Mouse (Mus musculus) heart, embryonic 14.5 days (tissue): ENCODE measurements around the gene Fam187b. TPM values are rescaled to one million over a fixed set of nuclear protein-coding genes. Genes with fewer than 3 reads are reported as not detected.

ENCODE experiments used
- ATAC-seq: fragments of 200-750 bp; cut with Nextera tagmentation; 2 replicates; pipeline ENCODE4 v1.8.0; 2017; ENCODE audit warnings: low read depth, moderate TSS enrichment; ENCODE audit not compliant: insufficient number of reproducible peaks, insufficient read depth, low FRiP score
- H3K27ac ChIP-seq, 2 experiments: fragments of 200-500 bp in 1 of 2; fragments of 300-500 bp in 1 of 2; sonication (generic) in 1 of 2; replicated peaks in 1 of 2; 2 replicates each; pipeline ENCODE4 v1.5.1; 2012 to 2014; ENCODE audit warnings: low read depth in 2 of 2, low read length in 2 of 2, control low read depth in 1 of 2, mild to moderate bottlenecking in 1 of 2, mixed read lengths in 1 of 2; ENCODE audit not compliant: control insufficient read depth in 1 of 2, insufficient read depth in 1 of 2
- H3K27me3 ChIP-seq: fragments of 300-500 bp; sonication (generic); 2 replicates; pipeline ENCODE4 v1.6.1; 2014; ENCODE audit warnings: mild to moderate bottlenecking, low read length, control low read depth; ENCODE audit not compliant: control insufficient read depth, insufficient read depth
- H3K36me3 ChIP-seq: fragments of 300-500 bp; sonication (generic); 2 replicates; pipeline ENCODE4 v1.6.1; 2014; ENCODE audit warnings: mild to moderate bottlenecking, control low read depth, low read length, mixed read lengths; ENCODE audit not compliant: control insufficient read depth, insufficient read depth
- H3K4me1 ChIP-seq, 2 experiments: fragments of 200-500 bp in 1 of 2; fragments of 300-500 bp in 1 of 2; sonication (generic) in 1 of 2; 2 replicates each; pipeline ENCODE4 v1.6.1; 2012 to 2014; ENCODE audit warnings: low read length in 2 of 2, control low read depth in 1 of 2, mixed read lengths in 1 of 2; ENCODE audit not compliant: control insufficient read depth in 2 of 2, insufficient read depth in 2 of 2
- H3K4me2 ChIP-seq: fragments of 300-500 bp; sonication (generic); 2 replicates; pipeline ENCODE4 v1.6.1; 2014; ENCODE audit warnings: mild to moderate bottlenecking, low read length
- H3K4me3 ChIP-seq, 2 experiments: fragments of 200-500 bp in 1 of 2; fragments of 300-500 bp in 1 of 2; sonication (generic) in 1 of 2; 2 replicates each; pipeline ENCODE4 v1.5.1; 2012 to 2014; ENCODE audit warnings: low read length in 2 of 2, mild to moderate bottlenecking in 2 of 2, control low read depth in 1 of 2, low read depth in 1 of 2, moderate library complexity in 1 of 2; ENCODE audit not compliant: control insufficient read depth in 1 of 2, insufficient read depth in 1 of 2
- H3K9ac ChIP-seq: fragments of 300-500 bp; sonication (generic); 2 replicates; pipeline ENCODE4 v1.6.1; 2014; ENCODE audit warnings: mild to moderate bottlenecking, low read length
- H3K9me3 ChIP-seq: fragments of 300-500 bp; sonication (generic); 2 replicates; pipeline ENCODE4 v1.6.1; 2016; ENCODE audit warnings: low read length, control low read depth; ENCODE audit not compliant: control insufficient read depth
- WGBS: fragments of 180-500 bp; shearing (Covaris S2); extraction: QIAGEN DNeasy Blood & Tissue Kit; methylation state at CpG from one replicate; pipeline ENCODE4 v1.1.7; 2014; 5-methylcytosine and 5-hydroxymethylcytosine counted together
- polyA plus RNA-seq: library from polyadenylated mRNA; unstranded; fragments of >200 nt; fragmentation: Nextera tagmentation; extraction: Ambion mirVana; gene quantifications from 2 replicates; pipeline ENCODE4 v1.2.1, GENCODE M21; 2014

Gene Fam187b
- polyA plus RNA-seq, 1 experiment from 2014 or later, result 0.30 TPM

DNA sequence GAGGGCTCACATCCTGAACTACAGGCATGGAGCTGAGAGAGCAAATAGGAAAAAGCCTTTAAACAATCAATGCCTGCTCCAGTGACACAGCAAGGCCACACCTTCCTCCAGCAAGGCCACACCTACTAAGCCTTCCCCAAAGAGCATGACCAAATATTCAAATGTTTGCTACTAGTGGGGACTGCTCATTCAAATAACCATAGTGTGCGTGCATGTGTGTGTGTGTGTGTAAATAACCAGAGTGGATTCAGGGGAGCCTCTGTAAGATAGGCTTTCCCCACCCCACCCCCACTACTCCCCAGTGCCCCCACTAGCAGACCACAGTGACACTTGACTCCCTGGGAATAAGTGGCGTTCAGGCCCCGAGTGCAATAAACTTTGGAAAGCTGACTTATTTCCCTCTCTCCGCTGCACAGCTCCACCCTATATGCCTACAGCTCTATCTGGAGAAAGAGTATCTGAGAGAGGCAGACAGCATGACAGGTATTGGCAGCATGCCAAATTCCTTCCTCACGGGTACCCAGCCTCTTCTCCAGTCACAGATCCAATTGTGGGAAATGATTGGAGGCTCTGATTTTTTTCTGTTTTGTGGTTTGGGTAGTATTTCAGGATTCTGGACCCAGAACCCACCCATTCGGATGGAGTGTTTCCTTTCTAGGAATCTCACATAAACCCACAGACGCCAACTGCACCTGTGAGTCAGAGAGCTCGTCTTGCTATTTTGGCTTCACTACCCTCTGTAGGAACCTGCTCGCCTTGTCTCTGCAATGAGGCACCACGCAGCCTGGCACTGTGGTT lies 43.7 kb downstream of the Fam187b start:
- Histone ChIP-seq H3K36me3 (no peaks in the 10 kb centered on the region), H3K4me3 (no peak overlapping the region), H3K27ac (peak overlapping the region; percentile 40 to 71; a peak in 3 of 4 replicates), H3K9ac (no peak overlapping the region; the same call in 1 of the 2 replicates), H3K4me2 (peak overlapping the region; percentile 43), H3K9me3 (no peaks in the 10 kb centered on the region), H3K4me1 (peaks cover 9 to 15% of the 10 kb centered on the region in 2 experiments), H3K27me3 (no peaks in the 10 kb centered on the region)
- 27% methylated on average over 10 of the region's 10 CpGs for WGBS
- peak; percentile 58 for ATAC-seq

DNA sequence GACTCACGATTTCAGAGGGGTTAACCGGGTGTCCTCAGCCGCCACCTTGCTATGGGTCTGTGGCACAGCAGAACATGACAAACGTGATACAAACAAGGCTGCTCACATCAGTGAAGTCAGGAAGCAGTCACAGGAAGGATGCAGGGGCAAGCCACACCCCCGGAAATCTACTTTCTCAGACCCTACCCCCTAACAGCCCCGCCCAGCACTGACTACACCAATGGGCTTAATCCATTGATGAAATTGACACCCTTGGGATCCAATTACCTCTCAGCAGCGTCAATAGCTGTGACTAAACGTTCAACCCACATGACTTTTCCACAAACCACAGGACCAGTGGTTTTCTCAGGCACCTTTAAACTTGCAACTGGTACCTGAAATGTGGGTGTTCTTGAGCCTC lies 55.0 kb downstream of the Fam187b start:
- Histone ChIP-seq H3K36me3 (no peaks in the 10 kb centered on the region), H3K27ac (no peak overlapping the region), H3K9ac (no peak overlapping the region), H3K27me3 (no peaks in the 10 kb centered on the region), H3K4me3 (no peak overlapping the region), H3K4me1 (peaks cover 0 to 1% of the 10 kb centered on the region in 2 experiments; a peak in 2 of 4 replicates), H3K4me2 (no peak overlapping the region), H3K9me3 (0 out of 2 replicates have a peak, but pooled peaks cover 2% of the 10 kb centered on the region)
- no peak for ATAC-seq
- WGBS, result 64% methylated on average over 8 of the region's 8 CpGs

DNA sequence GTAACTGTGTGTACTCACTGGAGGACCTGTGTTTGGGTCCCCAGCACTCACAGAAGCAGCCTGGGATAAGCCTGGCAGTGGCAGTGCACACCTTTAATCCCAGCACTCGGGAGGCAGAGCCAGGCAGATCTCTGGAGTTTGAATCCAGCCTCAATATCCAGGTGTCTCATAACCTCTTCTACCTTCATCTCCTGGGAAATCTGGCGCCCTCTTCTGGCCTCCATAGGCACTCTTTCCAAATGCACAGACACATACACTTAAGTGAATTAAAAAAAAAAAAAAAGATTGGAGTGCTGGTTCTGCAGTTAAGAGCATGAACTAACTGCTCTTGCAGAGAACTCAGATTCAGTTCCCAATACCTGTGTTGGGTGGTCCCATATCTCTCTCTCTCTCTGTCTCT lies 57.1 kb downstream of the Fam187b start:
- WGBS, result 72% methylated on average over 2 of the region's 2 CpGs
- H3K36me3 ChIP-seq, result no peaks in the 10 kb centered on the region
- 0 out of 2 replicates have a peak, but pooled peaks cover 2% of the 10 kb centered on the region for H3K9me3 ChIP-seq
- no peak for ATAC-seq
- no peak overlapping the region for H3K4me3 ChIP-seq
- H3K9ac ChIP-seq, result no peak overlapping the region
- H3K4me1 ChIP-seq, result peaks cover 0 to 3% of the 10 kb centered on the region in 2 experiments; a peak in 2 of 4 replicates
- no peak overlapping the region for H3K4me2 ChIP-seq
- no peaks in the 10 kb centered on the region for H3K27me3 ChIP-seq
- no peak overlapping the region for H3K27ac ChIP-seq

DNA sequence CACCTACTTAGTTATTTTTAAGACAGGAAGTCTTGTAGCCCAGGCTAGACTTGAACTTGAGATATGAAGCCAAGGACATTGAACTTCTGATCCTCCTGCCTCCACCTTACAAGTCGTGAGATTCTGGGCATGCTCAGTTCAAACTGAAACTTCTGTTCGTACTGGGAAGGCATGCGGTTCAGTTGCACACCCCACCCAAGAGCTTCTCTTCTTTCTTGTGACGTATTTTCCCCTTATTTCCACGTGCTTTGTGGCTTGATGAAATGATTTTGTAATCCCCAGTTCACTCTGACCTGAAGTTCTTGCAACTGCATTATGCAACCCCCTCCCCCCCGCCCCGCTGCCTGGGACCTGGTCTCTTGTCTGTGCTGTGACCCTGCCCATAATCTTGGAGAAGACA lies 58.1 kb downstream of the Fam187b start:
- Histone ChIP-seq H3K9me3 (no peaks in the 10 kb centered on the region), H3K4me2 (no peak overlapping the region), H3K36me3 (no peaks in the 10 kb centered on the region), H3K4me1 (peaks cover 0 to 3% of the 10 kb centered on the region in 2 experiments; a peak in 2 of 4 replicates), H3K9ac (no peak overlapping the region), H3K27ac (no peak overlapping the region), H3K27me3 (no peaks in the 10 kb centered on the region), H3K4me3 (no peak overlapping the region)
- ATAC-seq, result no peak
- WGBS, result 79% methylated on average over 7 of the region's 7 CpGs

DNA sequence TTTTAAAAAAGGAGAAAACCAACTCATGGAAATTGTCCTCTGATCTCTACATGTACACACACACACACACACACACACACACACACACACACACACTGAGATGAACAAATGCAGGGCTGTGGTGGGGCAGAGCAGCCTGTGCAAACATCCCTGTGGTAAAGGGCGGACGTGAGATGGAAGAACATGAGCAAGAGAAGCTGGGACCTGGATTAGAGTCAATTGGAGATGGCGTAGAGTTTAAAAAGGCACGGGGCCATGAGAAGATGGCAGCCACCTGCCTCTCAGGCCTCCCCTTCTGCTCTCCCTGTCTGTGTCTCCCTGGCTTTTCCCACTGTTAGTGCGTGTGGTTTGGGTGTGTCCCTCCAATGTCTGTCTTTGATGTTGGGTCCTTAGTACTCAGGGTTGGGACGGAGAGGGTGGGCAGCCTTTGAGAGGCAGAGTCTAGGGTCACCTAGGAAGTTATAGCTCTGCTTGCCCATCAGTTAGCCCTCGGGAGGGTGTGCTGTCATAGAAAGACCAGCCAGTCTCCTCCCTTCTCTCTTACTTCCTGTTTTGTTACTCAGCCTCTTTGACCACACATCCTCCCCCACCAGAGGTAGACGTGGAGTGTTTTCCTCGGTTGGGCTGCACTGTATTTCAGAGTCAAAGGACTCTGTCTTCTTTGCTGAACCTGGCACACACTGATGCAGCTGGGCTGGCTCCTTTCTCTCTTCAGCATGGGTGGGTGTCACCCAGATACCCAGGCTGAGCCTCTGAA lies 60.0 kb downstream of the Fam187b start:
- 0 out of 4 replicates have a peak overlapping the region, but pooled peaks of 1 of the 2 experiments have one; percentile 26 for H3K27ac ChIP-seq
- H3K9me3 ChIP-seq, result no peaks in the 10 kb centered on the region
- no peaks in the 10 kb centered on the region for H3K36me3 ChIP-seq
- 64% methylated on average over 9 of the region's 9 CpGs for WGBS
- no peak overlapping the region for H3K9ac ChIP-seq
- no peak for ATAC-seq
- H3K4me3 ChIP-seq, result no peak overlapping the region
- peaks cover 0 to 3% of the 10 kb centered on the region in 2 experiments; a peak in 2 of 4 replicates for H3K4me1 ChIP-seq
- H3K27me3 ChIP-seq, result no peaks in the 10 kb centered on the region
- no peak overlapping the region for H3K4me2 ChIP-seq

DNA sequence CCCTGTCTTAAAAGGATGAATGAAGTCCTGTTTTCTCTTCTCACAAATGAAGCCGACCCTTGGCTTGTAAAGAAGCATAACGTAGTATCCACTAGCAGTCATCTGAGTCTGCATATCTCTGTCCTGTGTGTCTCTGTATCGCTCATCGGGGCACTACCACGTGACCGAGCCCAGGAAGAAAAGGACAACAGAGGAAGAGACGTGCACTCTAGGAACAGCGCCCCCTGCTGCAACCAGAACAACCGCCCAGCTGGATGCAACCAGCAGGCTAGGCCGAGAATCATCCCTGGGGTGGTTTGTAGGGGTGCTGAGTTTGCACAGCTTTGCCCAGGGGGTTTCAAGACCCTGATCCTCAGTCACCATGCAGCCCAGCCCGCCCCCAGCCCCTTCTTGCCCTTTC lies 61.2 kb downstream of the Fam187b start:
- Histone ChIP-seq H3K4me3 (no peak overlapping the region), H3K4me1 (peaks cover 0 to 3% of the 10 kb centered on the region in 2 experiments; a peak in 2 of 4 replicates), H3K4me2 (no peak overlapping the region), H3K9me3 (no peaks in the 10 kb centered on the region), H3K27me3 (no peaks in the 10 kb centered on the region), H3K9ac (no peak overlapping the region), H3K36me3 (no peaks in the 10 kb centered on the region), H3K27ac (no peak overlapping the region)
- no peak for ATAC-seq
- 59% methylated on average over 11 of the region's 11 CpGs for WGBS

DNA sequence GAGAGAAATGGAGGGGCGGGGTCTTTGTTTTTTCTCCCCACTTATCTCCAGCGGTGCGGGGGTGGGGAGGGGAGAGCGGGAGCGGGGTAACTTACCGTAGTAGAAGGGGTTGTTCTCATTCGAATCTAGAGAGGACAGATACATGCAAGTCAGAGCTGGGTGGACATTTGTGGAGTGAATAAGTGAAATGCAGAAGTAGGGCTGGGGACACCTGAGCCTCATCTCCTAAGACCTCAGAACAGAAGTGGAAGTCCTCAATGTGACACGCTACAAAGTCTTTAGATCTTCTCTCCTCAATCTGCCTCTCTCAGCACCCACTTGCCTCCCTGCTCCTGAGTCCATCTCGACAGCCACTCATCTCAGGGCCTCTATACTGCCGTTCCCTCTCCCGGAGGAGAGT lies 61.7 kb downstream of the Fam187b start:
- Histone ChIP-seq H3K9me3 (no peaks in the 10 kb centered on the region), H3K9ac (no peak overlapping the region), H3K27me3 (0 out of 2 replicates have a peak, but pooled peaks cover 2% of the 10 kb centered on the region), H3K36me3 (no peaks in the 10 kb centered on the region), H3K27ac (no peak overlapping the region), H3K4me3 (no peak overlapping the region), H3K4me2 (no peak overlapping the region), H3K4me1 (peaks cover 0 to 3% of the 10 kb centered on the region in 2 experiments; a peak in 2 of 4 replicates)
- no peak for ATAC-seq
- WGBS, result 67% methylated on average over 11 of the region's 11 CpGs
